Mouse (Mus musculus) testis, adult 2 months (tissue): ENCODE measurements at regions not wholly inside any gene's neighbourhood (a gene's known extent, or its start where the extent isn't known, plus 50 kb on each side); places are given as distances from the start of the nearest gene placed in this dataset.

Experiments used
- H3K27ac ChIP-seq: fragments of 200-500 bp; 2 replicates; pipeline ENCODE4 v1.5.1; 2012; ENCODE audit warnings: low read depth, low read length; ENCODE audit not compliant: control insufficient read depth, insufficient read depth
- H3K27me3 ChIP-seq: fragments of 200-500 bp; 2 replicates; pipeline ENCODE4 v1.6.1; 2012; ENCODE audit warnings: mild to moderate bottlenecking, low read length, moderate library complexity; ENCODE audit not compliant: control insufficient read depth, insufficient read depth
- H3K36me3 ChIP-seq: fragments of 200-500 bp; 2 replicates; pipeline ENCODE4 v1.6.1; 2012; ENCODE audit warnings: mild to moderate bottlenecking, low read length; ENCODE audit not compliant: control insufficient read depth, insufficient read depth
- H3K4me1 ChIP-seq: fragments of 200-500 bp; 2 replicates; pipeline ENCODE4 v1.6.1; 2012; ENCODE audit warnings: low read length; ENCODE audit not compliant: control insufficient read depth, insufficient read depth
- H3K4me3 ChIP-seq: fragments of 200-500 bp; 2 replicates; pipeline ENCODE4 v1.5.1; 2012; ENCODE audit warnings: low read depth, mild to moderate bottlenecking, low read length, moderate library complexity, mixed read lengths; ENCODE audit not compliant: control insufficient read depth
- CTCF ChIP-seq: fragments of 200-500 bp; IDR thresholded peaks from 2 replicates; pipeline ENCODE4 v1.5.1; 2012; ENCODE audit warnings: low read depth, mild to moderate bottlenecking, inconsistent platforms, low read length, moderate library complexity; ENCODE audit not compliant: control insufficient read depth, insufficient read depth, insufficient replicate concordance
- POLR2A ChIP-seq: fragments of 200-500 bp; IDR thresholded peaks from 2 replicates; pipeline ENCODE4 v1.6.1; 2012; ENCODE audit warnings: low read depth, mild to moderate bottlenecking, inconsistent platforms, low read length, moderate library complexity; ENCODE audit not compliant: control insufficient read depth

- Histone ChIP-seq H3K27me3 (no peaks in the 10 kb centered on the region), H3K4me3 (no peak overlapping the region)
- TF ChIP-seq CTCF (no peak), POLR2A (no peak)
Measured at GRCm38 (mm10) chr11:7010858-7011257, 52.4 kb upstream of the Adcy1 start.

GRCm38 (mm10) chr11:6999329-6999728, 64.0 kb upstream of the Adcy1 start:
- H3K4me3 ChIP-seq, result no peak overlapping the region

More at GRCm38 (mm10) chr11:7010858-7011257, 52.4 kb upstream of the Adcy1 start:
- no peak overlapping the region for H3K27ac ChIP-seq
- no peaks in the 10 kb centered on the region for H3K4me1 ChIP-seq
- no peaks in the 10 kb centered on the region for H3K36me3 ChIP-seq

GRCm38 (mm10) chr11:6998810-6999209, 64.5 kb upstream of the Adcy1 start:
- Histone ChIP-seq H3K36me3 (no peaks in the 10 kb centered on the region), H3K4me3 (no peak overlapping the region), H3K27ac (no peak overlapping the region), H3K27me3 (no peaks in the 10 kb centered on the region), H3K4me1 (no peaks in the 10 kb centered on the region)
- TF ChIP-seq POLR2A, result no peak
- no peak for TF ChIP-seq CTCF

More at GRCm38 (mm10) chr11:6999329-6999728, 64.0 kb upstream of the Adcy1 start:
- no peaks in the 10 kb centered on the region for H3K27me3 ChIP-seq
- H3K4me1 ChIP-seq, result no peaks in the 10 kb centered on the region
- H3K27ac ChIP-seq, result no peak overlapping the region
- TF ChIP-seq POLR2A (no peak), CTCF (no peak)
- no peaks in the 10 kb centered on the region for H3K36me3 ChIP-seq

GRCm38 (mm10) chr11:6997508-6997907, 65.8 kb upstream of the Adcy1 start:
- no peak for TF ChIP-seq POLR2A
- TF ChIP-seq CTCF, result no peak
- Histone ChIP-seq H3K4me3 (no peak overlapping the region), H3K36me3 (no peaks in the 10 kb centered on the region), H3K27ac (no peak overlapping the region), H3K4me1 (no peaks in the 10 kb centered on the region), H3K27me3 (no peaks in the 10 kb centered on the region)

- no peaks in the 10 kb centered on the region for H3K4me1 ChIP-seq
- no peaks in the 10 kb centered on the region for H3K36me3 ChIP-seq
- H3K27ac ChIP-seq, result no peak overlapping the region
- H3K27me3 ChIP-seq, result no peaks in the 10 kb centered on the region
- H3K4me3 ChIP-seq, result no peak overlapping the region
- no peak for TF ChIP-seq POLR2A
- TF ChIP-seq CTCF, result no peak
Measured at GRCm38 (mm10) chr11:6993731-6994130, 69.6 kb upstream of the Adcy1 start.

- H3K4me1 ChIP-seq, result no peaks in the 10 kb centered on the region
- no peak overlapping the region for H3K4me3 ChIP-seq
- H3K27me3 ChIP-seq, result no peaks in the 10 kb centered on the region
- no peaks in the 10 kb centered on the region for H3K36me3 ChIP-seq
- TF ChIP-seq POLR2A (no peak), CTCF (no peak)
- H3K27ac ChIP-seq, result no peak overlapping the region
Measured at GRCm38 (mm10) chr11:6991626-6992025, 71.7 kb upstream of the Adcy1 start.

GRCm38 (mm10) chr11:6990711-6991110, 72.6 kb upstream of the Adcy1 start:
- Histone ChIP-seq H3K36me3 (no peaks in the 10 kb centered on the region), H3K4me1 (no peaks in the 10 kb centered on the region), H3K27me3 (no peaks in the 10 kb centered on the region), H3K4me3 (no peak overlapping the region), H3K27ac (no peak overlapping the region)
- TF ChIP-seq CTCF, result no peak
- TF ChIP-seq POLR2A, result no peak
